Mouse (Mus musculus) spleen, adult 12 weeks (tissue): ENCODE measurements around the gene Zfp319.

Experiments used
- DNase-seq: peaks from one replicate; pipeline ENCODE4 v3.0.0; 2022; ENCODE audit warnings: low spot score

Zfp319 gene

GRCm38 (mm10) chr8:95351461-95351860, 19.7 kb upstream of the Zfp319 start:
- no peak for DNase-seq

- DNase-seq, result no peak
Measured at GRCm38 (mm10) chr8:95348811-95349630, 17.3 kb upstream of the Zfp319 start.

GRCm38 (mm10) chr8:95348356-95348755, 16.6 kb upstream of the Zfp319 start:
- DNase-seq, result no peak

GRCm38 (mm10) chr8:95346643-95347545, 15.1 kb upstream of the Zfp319 start:
- DNase-seq, result no peak

GRCm38 (mm10) chr8:95344668-95345067, 12.9 kb upstream of the Zfp319 start:
- DNase-seq, result no peak

DNA sequence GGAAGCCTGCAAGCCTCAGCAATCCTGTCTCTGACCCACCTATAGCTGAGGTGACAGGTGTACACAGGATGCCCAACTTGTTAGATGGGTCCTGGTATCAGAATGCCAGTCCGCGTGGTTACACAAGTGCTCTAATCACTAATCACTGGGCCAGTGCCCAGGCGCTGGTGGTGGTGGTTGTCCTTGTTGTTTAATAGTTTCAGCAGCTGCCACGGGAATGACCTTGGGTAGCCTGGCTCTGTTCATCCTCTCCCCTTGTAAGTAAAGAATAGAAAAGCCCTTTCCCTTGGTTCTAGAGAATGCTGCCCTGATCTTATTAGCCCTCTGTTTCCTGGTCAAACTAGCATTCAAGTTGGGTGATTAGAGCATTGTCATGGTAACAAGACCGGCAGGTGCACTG, 10.0 kb upstream of the Zfp319 start:
- no peak for DNase-seq

GRCm38 (mm10) chr8:95336363-95336762, 4.6 kb upstream of the Zfp319 start:
- DNase-seq, result no peak

DNA sequence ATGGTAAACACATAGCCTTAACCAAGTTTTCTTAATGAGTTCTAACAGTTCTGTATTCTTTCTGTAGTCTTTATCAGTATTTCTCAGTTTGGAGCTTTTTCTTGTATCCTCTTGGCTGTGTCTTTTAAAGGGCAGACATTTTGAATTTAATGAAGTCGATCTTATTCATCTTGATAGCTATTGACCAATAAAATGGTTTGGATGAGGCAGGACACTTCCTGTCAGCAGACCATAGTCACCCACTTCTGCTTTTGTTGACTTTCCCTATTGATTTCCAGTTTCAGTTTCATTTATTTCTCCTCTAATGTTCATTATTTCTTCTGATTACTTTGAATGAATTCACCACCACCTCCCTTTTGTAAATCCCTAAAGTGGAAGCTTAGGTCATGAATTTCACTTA, 4.0 kb upstream of the Zfp319 start:
- DNase-seq, result no peak

DNA sequence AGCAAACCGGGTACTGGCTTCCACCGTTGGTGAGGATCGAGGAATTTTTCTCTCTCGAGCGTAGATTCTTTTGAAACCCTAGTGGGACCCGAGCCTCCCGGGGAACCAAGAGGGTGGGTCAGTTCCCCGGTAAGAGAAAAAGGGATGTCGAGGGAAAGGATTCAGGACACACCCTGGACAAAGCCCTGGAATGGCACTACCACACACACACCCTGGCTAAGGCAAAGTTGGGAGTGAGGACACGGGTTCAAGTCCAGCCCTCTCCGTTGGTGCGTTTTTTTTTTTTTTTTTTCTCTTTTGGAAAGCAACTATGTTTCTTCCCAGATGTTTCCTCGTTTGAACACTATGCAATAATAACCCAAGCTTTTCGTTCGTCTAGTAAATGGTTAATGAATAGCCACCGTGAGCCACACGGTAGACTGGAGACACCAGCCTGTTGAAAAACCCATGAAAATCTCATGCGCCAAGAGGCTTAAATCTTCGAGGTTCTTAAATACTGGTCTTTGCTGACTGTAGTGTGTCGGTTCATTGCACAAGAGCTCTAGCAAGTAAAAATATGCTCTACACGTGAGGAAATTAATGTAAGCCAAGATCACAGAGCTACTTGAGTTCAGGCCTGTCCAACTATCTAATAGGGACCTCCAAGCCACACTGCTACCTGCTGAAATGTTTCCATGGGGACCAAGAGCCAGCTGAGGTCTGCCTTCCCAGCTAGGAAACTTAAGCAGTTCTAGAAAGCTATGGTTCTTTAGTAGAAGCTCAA, 868 bp upstream of the Zfp319 start:
- no peak for DNase-seq

GRCm38 (mm10) chr8:95331156-95331719, 512 bp downstream of the Zfp319 start:
- DNase-seq, result no peak

- DNase-seq, result no peak
Measured at GRCm38 (mm10) chr8:95330367-95330766, 1.4 kb downstream of the Zfp319 start.

DNA sequence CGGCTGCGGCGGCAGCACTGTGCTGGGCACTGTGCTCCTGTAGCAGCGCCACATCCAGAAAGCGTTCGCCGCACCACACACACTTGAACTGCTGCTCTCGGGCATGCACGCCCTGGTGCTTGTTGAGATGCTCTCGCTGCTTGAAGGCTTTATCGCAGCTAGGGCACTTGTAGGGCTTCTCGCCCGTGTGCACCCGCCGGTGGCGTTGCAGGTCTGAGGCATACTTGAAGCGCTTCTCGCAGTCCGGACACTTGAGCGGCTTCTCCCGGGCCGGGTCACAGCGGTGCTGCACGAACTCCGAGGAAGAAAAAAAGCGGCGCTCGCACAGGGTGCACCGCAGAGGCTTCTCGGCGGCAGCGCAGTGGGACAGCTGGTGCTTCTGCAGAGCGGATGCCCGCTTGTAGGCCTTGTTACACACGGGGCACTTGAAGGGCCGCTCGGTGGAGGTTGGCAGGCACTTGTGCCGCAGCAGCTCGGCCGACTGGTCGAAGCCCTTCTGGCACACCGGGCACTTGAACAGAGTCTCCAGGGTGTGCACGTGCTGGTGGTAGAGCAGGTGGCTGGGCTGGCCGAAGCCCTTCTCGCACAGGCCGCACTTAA, 3.8 kb downstream of the Zfp319 start:
- DNase-seq, result no peak

GRCm38 (mm10) chr8:95326822-95327221, 4.9 kb downstream of the Zfp319 start:
- no peak for DNase-seq

GRCm38 (mm10) chr8:95324646-95325045, 7.1 kb downstream of the Zfp319 start:
- no peak for DNase-seq

DNA sequence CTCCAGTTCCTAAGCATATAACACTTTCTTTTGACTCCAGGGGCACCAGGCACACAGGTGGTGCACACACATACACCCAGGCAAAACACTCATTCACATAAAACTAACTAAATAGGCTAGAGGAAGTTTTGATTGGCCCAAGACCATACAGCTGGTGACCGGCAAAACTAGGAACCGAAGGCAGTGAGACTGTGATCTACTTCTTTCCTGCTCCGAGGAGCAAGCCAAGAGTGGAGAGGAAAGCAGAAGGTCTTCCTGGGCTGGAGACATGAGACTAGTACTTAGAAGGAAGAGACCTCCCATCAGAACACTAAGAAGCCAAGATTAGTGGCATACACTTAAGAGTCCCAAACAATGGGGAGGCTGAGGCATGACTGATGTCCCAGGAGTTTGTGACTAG, 8.5 kb downstream of the Zfp319 start:
- DNase-seq, result no peak

- DNase-seq, result peak; percentile 46
Measured at GRCm38 (mm10) chr8:95320224-95321139, 11.3 kb downstream of the Zfp319 start.

GRCm38 (mm10) chr8:95315350-95315749, 16.4 kb downstream of the Zfp319 start:
- no peak for DNase-seq

- DNase-seq, result no peak
Measured at GRCm38 (mm10) chr8:95314707-95315106, 17.0 kb downstream of the Zfp319 start.

GRCm38 (mm10) chr8:95313857-95314256, 17.9 kb downstream of the Zfp319 start:
- DNase-seq, result no peak

- no peak for DNase-seq
Measured at GRCm38 (mm10) chr8:95312836-95313235, 18.9 kb downstream of the Zfp319 start.
